Mouse (Mus musculus) CD4-positive helper T cell, adult 2 months (primary cell): Measurements from ENCODE around the gene Glis3.
A peak's percentile ranks its signal among the peaks of the same experiment; 100 is the strongest.

ENCODE experiments used
- DNase-seq: peaks from one replicate; pipeline ENCODE4 v3.0.0-alpha.2; 2012; ENCODE audit warnings: low read depth, missing footprints, low spot score

The Glis3 gene

DNA sequence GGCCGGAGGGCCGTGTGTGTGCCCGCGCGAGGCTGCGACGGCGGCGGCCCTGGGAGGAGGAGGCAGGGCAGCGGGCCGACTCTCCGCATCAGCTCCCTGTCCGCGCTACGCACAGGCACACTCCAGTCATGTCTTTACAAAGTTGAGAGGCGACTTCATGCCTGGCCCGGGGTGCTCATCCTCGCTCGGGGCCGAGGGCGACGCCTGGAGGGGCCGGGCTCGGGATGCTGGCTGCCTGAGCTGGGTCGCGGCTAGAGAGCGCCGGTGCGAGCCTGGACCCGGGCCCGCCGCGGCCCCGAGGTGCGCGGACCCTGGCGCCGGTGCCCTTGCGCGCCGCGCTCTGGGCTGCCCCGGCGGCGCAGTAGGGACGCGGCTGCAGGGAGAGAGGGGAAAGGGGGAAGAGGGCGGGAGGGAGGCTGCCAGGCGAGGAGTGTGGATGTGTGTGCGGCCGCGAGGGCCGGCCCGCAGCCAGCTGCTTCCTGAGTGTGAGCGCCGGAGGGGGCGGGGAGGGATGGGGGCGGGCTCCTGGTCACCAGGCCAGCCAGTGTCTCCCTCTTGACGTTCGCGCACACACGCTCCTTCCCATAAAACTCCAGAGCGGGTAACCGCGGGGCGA lies at the start of gene Glis3:
Gene Glis3 (minus strand): TSS at position 302 of the 616 bp plus-strand sequence.
- DNase-seq = peak; percentile 24

DNA sequence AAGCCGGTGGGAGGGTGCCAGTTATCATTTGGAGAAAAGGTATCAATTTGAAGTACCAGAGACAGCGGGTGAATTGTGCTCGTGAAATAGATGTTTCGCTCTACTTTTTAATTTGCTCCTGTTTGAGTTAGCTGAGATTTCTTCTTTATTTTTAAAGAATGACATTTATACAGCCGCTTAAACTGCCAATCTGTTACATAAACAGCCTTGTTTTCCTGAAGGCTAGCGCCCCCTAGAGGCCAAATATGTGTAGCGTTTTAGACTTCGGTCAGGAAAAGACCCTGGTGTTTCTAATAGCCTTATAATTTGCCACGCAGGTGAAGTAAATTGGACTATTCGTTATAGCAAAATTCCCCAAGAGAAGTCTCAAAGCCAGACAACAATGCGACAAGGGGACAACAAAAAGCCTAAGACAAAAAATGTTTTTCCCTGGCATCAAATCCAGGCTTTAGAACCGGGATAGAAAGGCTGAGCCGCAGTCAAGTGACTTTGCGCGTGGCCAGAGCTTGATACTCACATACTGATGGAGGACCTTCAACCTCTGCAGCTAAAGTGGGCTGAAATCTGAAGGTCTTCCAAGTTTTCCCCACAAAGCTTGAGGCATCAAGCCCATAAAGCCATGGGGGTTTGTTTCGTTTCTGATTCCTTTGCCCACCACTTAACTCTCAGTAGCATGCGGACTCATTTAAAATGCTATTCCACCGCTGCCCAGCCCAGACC lies 46.4 kb upstream of the Glis3 start:
- peak; percentile 20 for DNase-seq

GRCm38 (mm10) chr19:28724641-28725040 lies 44.8 kb upstream of the Glis3 start:
- no peak for DNase-seq

DNA sequence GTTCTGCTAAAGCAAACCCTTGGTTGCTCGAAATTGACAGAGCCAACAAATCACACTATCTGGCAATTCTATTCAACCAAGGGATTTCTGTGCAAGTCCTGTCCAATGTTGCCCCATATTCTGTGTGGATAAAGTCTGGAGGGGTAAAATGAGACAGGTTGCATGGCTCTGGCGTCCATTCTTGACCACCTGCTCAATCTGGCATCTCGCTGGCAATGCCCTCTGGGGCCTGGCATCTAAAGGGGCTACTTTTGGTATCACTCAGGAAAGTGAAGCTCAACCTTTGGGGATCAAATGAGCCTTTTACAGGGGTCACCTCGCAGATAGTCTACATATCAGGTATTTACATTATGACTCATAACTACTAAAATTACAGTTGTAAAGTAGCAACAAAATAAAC lies 42.7 kb upstream of the Glis3 start:
- no peak for DNase-seq

DNA sequence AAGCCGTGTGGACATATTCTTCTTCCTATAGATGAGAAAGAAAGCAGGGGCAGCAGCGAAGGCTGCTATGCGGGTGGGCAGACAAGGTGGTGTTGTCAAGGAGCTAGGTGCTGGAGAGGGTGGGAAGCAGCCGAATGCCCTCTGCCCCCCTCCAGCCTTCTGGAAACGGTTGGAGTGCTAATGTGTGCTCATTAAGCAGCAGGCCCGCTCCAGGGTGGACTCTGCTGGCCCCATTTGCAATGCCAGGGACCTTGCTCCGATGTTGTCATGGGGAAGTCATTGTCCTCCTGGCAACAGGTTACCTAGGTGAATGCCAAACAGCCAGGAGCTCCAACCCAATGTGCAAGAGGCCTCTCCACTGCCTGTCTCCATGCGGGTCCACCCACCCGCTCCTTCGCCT lies 42.0 kb upstream of the Glis3 start:
- no peak for DNase-seq

GRCm38 (mm10) chr19:28720016-28720415 lies 40.1 kb upstream of the Glis3 start:
- DNase-seq = no peak

- DNase-seq = no peak
These were observed 34.8 kb upstream of the Glis3 start for GRCm38 (mm10) chr19:28714674-28715073.

- DNase-seq = no peak
These were observed 17.8 kb upstream of the Glis3 start for GRCm38 (mm10) chr19:28697718-28698117.

DNA sequence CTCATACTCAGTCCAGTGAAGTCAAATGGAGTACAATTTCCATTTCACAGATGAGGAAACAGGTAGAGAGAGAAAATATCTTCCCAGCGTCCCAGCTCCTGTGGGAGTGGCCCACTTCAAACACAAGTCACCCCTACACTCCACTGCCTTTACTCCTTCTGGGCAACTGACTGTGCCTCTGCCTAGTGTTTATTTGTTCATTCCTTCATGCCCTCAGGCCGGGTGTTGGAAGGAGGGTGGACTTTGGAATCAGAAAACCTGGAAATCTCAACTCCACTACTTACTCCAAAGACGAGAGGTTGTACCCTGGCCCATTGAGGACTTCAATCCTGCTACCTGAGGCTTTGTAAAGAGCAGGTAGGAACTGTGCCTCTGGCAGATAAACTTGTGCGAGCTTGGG lies 6.5 kb upstream of the Glis3 start:
- DNase-seq = no peak

- no peak for DNase-seq
These were observed 5.6 kb upstream of the Glis3 start for GRCm38 (mm10) chr19:28685484-28685883.

- DNase-seq = no peak
These were observed 4.5 kb upstream of the Glis3 start for GRCm38 (mm10) chr19:28684347-28684746.

- no peak for DNase-seq
These were observed 3.5 kb upstream of the Glis3 start for GRCm38 (mm10) chr19:28683346-28683745.

- DNase-seq = peak; percentile 27
These were observed 544 bp downstream of the Glis3 start for GRCm38 (mm10) chr19:28679291-28679775.

- DNase-seq = peak; percentile 33
These were observed 1.1 kb downstream of the Glis3 start for GRCm38 (mm10) chr19:28678646-28679270.

DNA sequence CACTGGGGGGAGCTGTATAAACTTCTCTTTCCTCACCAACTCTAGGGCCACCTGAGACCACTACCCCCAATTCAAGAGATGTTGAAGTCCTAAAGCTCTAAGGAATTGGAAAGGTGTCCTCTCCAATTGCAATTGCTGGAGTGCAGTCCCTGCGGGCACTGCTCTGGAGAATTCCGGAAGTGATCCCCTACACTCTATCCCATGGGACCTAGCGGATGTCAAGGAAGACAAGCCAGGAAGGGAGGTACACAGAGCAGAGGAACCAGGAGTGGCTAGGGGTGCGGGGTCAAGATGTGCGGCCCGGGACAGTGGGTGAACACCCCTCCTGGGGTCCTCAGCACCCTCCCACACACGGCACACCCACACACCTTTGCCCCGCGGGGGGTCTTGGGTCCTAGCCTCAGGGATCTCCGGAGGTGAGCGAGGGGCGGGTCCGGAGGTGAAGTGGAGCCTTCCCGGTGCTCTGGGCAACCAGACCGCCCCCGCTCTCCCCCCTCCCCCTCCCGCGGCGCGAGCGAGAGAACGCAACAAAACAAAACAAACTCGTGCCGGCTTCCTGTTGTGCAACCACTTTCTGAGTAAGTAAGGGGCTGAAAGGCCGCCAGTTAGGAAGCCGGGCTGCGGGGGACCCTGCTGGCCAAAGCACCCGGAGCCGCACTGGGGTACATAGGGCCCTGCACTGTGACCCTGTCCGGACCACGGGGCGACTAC lies 2.0 kb downstream of the Glis3 start:
- peak; percentile 57 for DNase-seq

DNA sequence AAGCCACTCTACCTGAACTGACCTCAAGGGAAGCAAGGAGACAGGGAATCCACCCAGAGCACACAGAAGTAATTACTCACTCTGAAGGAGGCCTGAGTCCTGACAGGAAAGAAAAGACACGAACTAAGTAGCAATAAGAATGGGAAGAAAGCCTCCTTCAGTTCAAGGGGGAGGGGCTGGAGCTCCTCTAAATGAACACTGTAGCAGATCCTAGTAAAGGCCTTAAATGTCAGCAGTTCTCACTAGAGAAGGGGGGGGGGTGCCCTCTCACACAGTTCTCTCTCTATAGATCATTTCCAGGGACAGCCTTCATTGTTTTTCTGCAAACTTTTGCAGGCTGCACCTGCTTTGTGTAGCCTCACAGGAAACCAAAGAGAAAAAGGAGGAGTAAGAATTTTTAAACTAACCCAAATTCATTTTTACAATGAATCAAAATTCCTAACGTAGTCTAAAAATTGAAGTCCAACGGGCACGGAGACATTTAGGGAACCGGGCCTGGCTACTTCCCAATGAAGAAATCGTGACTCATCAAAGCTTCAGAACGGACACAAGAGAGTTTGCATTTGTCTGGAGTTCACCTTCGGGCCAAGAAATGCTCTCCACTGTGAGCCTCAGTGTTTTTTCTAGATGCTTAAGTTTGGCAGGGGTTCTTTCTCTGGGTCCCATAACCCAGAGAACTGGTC lies 2.7 kb downstream of the Glis3 start:
- DNase-seq = no peak

GRCm38 (mm10) chr19:28663781-28664180 lies 16.1 kb downstream of the Glis3 start:
- no peak for DNase-seq

DNA sequence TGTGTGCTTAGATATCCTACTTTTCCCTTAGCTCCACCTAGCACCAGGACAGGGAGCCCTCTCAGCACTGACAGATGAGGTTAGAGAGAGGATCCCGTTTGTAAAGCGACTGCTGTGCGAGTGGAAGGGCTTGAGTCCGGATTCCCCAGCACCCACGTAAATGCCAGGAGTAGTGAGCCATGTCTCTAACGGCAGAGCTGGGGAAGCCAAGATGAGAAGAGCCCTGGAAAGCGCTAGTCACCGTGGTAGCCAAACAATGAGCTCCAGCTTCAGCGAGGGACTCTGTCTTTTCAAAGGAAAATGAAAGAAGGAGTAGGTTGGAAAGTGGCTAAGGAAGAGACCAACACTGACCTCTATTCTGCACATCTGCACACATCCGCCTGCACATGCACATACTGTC lies 16.7 kb downstream of the Glis3 start:
- no peak for DNase-seq

DNA sequence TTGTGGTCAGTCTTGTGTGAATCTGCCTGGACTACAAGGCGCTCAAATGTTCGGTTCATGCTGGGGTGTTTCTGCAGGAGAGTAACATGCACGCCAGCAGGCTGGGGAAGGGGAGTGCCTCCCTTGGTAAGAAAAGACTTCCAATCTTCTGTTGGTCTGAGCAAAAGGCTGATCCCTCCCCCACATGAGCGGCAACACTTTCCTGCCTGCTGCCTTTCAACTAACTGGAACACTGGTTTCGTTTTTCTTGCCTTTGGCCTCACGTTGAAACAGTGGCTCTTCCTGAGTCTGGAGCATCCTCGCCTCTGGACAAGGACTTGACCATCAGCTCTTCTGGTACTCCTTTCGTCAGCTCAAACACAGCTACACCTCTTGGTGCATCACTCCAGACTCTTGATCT lies 17.4 kb downstream of the Glis3 start:
- DNase-seq = no peak

DNA sequence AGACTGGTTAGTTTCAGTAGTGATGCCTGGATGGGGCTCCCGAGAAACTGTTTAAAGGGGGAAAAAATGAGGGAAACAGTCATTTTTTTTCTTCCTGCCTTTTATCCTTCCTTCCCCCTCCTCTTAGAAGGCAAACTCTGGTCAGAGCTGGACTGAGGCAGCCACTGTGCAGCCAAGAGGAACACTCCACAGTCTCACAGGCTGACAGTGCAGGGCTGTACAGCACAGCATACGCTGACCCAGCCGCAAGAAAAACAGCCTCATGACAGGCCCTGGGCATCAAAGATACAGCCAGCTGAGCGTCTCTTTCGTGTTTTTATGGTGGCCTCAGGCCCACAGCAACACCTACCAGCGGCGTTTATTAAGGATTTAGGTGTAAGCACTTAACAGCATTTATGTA lies 19.0 kb downstream of the Glis3 start:
- DNase-seq = no peak

DNA sequence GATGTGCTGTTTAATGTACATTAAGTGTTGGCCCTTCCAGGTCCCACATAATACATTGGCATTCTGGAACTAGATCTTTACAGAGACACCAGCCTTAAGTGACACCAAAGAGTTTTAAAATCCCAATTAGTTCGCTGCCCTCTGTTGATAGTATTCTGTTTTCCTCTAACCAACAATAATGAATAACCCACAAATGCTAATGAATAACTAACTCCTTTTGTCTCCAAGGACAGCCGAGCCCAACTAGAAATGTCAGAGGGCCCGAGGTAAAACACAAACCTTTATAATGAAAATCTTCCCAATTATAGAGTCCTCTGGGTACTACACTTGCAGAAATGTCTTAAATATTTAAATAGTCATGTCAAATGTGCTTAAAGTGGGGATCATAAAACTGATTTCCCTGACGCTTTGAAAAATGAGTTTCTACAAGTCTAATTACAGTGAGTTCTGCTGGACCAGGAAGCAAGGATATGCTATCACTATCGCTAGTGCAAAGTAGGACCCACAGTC lies 22.1 kb downstream of the Glis3 start:
- no peak for DNase-seq
